Mouse (Mus musculus) intestine, postnatal 0 days (tissue): Measurements from ENCODE around the gene Praf2. TPM values are rescaled to one million over a fixed set of nuclear protein-coding genes. Genes with fewer than 3 reads are reported as not detected.

Experiments used
- ATAC-seq: fragments of 200-750 bp; cut with Nextera tagmentation; 2 replicates; pipeline ENCODE4 v1.8.0; 2017; ENCODE audit warnings: mild to moderate bottlenecking, moderate TSS enrichment, moderate library complexity
- H3K27ac ChIP-seq: fragments of 300-500 bp; sonication (generic); 2 replicates; pipeline ENCODE4 v1.5.1; 2014; ENCODE audit warnings: mild to moderate bottlenecking, low read depth, low read length, moderate library complexity
- H3K27me3 ChIP-seq: fragments of 300-500 bp; sonication (generic); replicated peaks from 2 replicates; pipeline ENCODE4 v1.6.1; 2014; ENCODE audit warnings: low read length, mixed read lengths; ENCODE audit not compliant: control insufficient read depth, insufficient read depth
- H3K36me3 ChIP-seq: fragments of 300-500 bp; sonication (generic); 2 replicates; pipeline ENCODE4 v1.6.1; 2014; ENCODE audit warnings: mild to moderate bottlenecking, moderate library complexity; ENCODE audit not compliant: control insufficient read depth, insufficient read depth
- H3K4me1 ChIP-seq: fragments of 300-500 bp; sonication (generic); replicated peaks from 2 replicates; pipeline ENCODE4 v1.6.1; 2014; ENCODE audit warnings: antibody characterized with exemption, low read length, mixed read lengths; ENCODE audit not compliant: control insufficient read depth, insufficient read depth
- H3K4me2 ChIP-seq: fragments of 300-500 bp; sonication (generic); replicated peaks from 2 replicates; pipeline ENCODE4 v1.6.1; 2014; ENCODE audit warnings: low read depth, mild to moderate bottlenecking, moderate library complexity
- H3K4me3 ChIP-seq: fragments of 300-500 bp; sonication (generic); 2 replicates; pipeline ENCODE4 v1.5.1; 2014; ENCODE audit warnings: low read depth, low read length
- H3K9ac ChIP-seq: fragments of 300-500 bp; sonication (generic); 2 replicates; pipeline ENCODE4 v1.6.1; 2014; ENCODE audit warnings: mild to moderate bottlenecking, low read depth, low read length
- H3K9me3 ChIP-seq: fragments of 300-500 bp; sonication (generic); 2 replicates; pipeline ENCODE4 v1.6.1; 2016; ENCODE audit warnings: mixed run types; ENCODE audit not compliant: control insufficient read depth
- CTCF ChIP-seq: sonication (generic); IDR thresholded peaks from 2 replicates; pipeline ENCODE4 v1.5.1; 2016; ENCODE audit warnings: low read depth, mild to moderate bottlenecking, control low read depth, antibody characterized with exemption, moderate library complexity
- WGBS: fragments of 180-500 bp; shearing (Covaris S2); extraction: QIAGEN DNeasy Blood & Tissue Kit; methylation state at CpG from one replicate; pipeline ENCODE4 v1.1.7; 2014; 5-methylcytosine and 5-hydroxymethylcytosine counted together
- polyA plus RNA-seq: library from polyadenylated mRNA; unstranded; fragments of >200 nt; fragmentation: Nextera tagmentation; extraction: Ambion mirVana; gene quantifications from 2 replicates; pipeline ENCODE4 v1.2.1, GENCODE M21; 2015

Praf2 gene
- polyA plus RNA-seq, 1 experiment from 2014 or later: 24.0 TPM

GRCm38 (mm10) chrX:7727176-7727575, 1.1 kb upstream of the Praf2 start:
- no peak for ATAC-seq
- Histone ChIP-seq H3K27ac (no peak overlapping the region), H3K4me3 (no peak overlapping the region), H3K4me2 (no peak overlapping the region), H3K9ac (no peak overlapping the region), H3K36me3 (no peaks in the 10 kb centered on the region; the same call in 1 of the 2 replicates), H3K9me3 (no peaks in the 10 kb centered on the region), H3K27me3 (no peaks in the 10 kb centered on the region), H3K4me1 (no peaks in the 10 kb centered on the region)
- TF ChIP-seq CTCF: no peak
- WGBS: 89% methylated on average over 13 of the region's 13 CpGs

GRCm38 (mm10) chrX:7728922-7729265, 655 bp downstream of the Praf2 start:
- no peaks in the 10 kb centered on the region for H3K27me3 ChIP-seq
- peak overlapping the region; percentile 68 for H3K4me2 ChIP-seq
- no peak overlapping the region for H3K9ac ChIP-seq
- no peaks in the 10 kb centered on the region for H3K9me3 ChIP-seq
- H3K4me3 ChIP-seq: peak overlapping the region; percentile 39
- 29% methylated on average over 4 of the region's 4 CpGs for WGBS
- no peak for TF ChIP-seq CTCF
- no peaks in the 10 kb centered on the region for H3K4me1 ChIP-seq
- no peaks in the 10 kb centered on the region; the same call in 1 of the 2 replicates for H3K36me3 ChIP-seq
- ATAC-seq: peak; percentile 49; the same call in 1 of the 2 replicates
- no peak overlapping the region for H3K27ac ChIP-seq

DNA sequence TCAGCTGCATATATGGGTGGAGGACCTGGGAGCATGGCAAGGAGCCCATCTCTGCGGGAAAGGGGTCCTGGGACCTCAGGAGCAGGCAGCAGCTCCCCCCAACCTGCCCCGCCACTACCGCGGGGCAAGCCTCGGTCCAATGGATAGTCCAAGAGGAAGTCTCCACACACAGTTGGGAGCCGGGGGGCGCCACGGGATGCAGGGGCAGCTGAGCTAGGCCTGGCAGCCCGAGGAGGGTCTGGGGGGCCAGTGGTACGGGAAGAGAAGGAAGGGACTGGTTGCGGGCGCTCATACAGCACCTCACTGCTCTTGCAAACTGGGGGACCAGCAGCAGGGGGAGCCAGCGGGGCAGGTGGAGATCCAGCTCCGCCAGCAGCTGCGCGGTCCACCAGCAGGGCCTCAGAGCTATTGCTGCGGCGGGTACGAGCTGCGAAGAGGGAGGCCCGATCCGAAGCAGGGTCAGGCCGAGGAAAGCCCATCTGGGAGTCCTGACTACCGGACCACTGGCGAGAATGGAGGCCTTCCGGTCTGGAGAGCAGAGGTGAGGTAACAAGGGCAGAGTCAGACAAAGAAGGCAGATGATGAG, 5.4 kb downstream of the Praf2 start:
- TF ChIP-seq CTCF: peak; percentile 76
- H3K9ac ChIP-seq: no peak overlapping the region
- H3K27ac ChIP-seq: no peak overlapping the region
- H3K4me1 ChIP-seq: no peaks in the 10 kb centered on the region
- H3K9me3 ChIP-seq: no peaks in the 10 kb centered on the region
- H3K4me3 ChIP-seq: no peak overlapping the region
- peaks cover 11% of the 10 kb centered on the region; the same call in 1 of the 2 replicates for H3K36me3 ChIP-seq
- 35% methylated on average over 21 of the region's 26 CpGs for WGBS
- H3K27me3 ChIP-seq: no peaks in the 10 kb centered on the region
- H3K4me2 ChIP-seq: no peak overlapping the region
- ATAC-seq: 0 out of 2 replicates have a peak, but pooled peaks have one; percentile 15

GRCm38 (mm10) chrX:7739336-7740081, 11.3 kb downstream of the Praf2 start:
- peaks cover 11% of the 10 kb centered on the region; the same call in 1 of the 2 replicates for H3K36me3 ChIP-seq
- no peak overlapping the region for H3K9ac ChIP-seq
- no peaks in the 10 kb centered on the region for H3K27me3 ChIP-seq
- H3K4me1 ChIP-seq: no peaks in the 10 kb centered on the region
- no peak overlapping the region; the same call in 1 of the 2 replicates for H3K4me3 ChIP-seq
- ATAC-seq: peak; percentile 82
- H3K9me3 ChIP-seq: no peaks in the 10 kb centered on the region
- no peak for TF ChIP-seq CTCF
- H3K4me2 ChIP-seq: peak overlapping the region; percentile 48
- H3K27ac ChIP-seq: peak overlapping the region; percentile 83
- WGBS: 47% methylated on average over 14 of the region's 14 CpGs

- peak overlapping the region; percentile 18 for H3K4me3 ChIP-seq
- TF ChIP-seq CTCF: no peak
- no peaks in the 10 kb centered on the region for H3K27me3 ChIP-seq
- peak overlapping the region; percentile 45 for H3K4me2 ChIP-seq
- peak overlapping the region; percentile 83 for H3K27ac ChIP-seq
- H3K36me3 ChIP-seq: peaks cover 11% of the 10 kb centered on the region; the same call in 1 of the 2 replicates
- WGBS: 40% methylated on average over 10 of the region's 10 CpGs
- peak; percentile 82 for ATAC-seq
- H3K9ac ChIP-seq: no peak overlapping the region
- H3K9me3 ChIP-seq: no peaks in the 10 kb centered on the region
- no peaks in the 10 kb centered on the region for H3K4me1 ChIP-seq
Observed at GRCm38 (mm10) chrX:7740082-7740819, 12.0 kb downstream of the Praf2 start.

DNA sequence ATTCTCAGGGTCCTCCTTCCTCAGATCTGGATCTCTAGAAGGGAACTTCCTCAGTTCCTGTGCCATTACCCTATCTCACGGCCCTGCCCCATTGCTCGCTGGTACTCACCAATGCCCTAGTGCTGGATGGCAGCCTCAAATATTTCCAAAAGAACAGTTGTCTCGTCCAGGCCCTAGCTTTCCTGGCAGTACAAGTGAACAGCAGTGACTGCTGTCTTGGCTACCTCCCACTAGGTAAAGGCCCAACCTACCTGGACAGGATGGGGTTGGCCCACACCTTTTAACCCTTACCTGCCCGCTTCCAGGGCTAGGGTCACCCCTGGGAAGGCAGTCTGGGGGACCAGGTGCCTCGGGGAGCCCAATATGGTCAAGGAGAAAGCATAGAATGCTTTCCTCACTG, 12.9 kb downstream of the Praf2 start:
- ATAC-seq: no peak

More for the DNA sequence above, 12.9 kb downstream of the Praf2 start:
- peak overlapping the region; percentile 74 for H3K27ac ChIP-seq
- H3K4me3 ChIP-seq: peak overlapping the region; percentile 18
- WGBS: 61% methylated on average over 5 of the region's 5 CpGs
- no peaks in the 10 kb centered on the region for H3K27me3 ChIP-seq
- H3K9ac ChIP-seq: no peak overlapping the region; the same call in 1 of the 2 replicates
- no peak for TF ChIP-seq CTCF
- H3K36me3 ChIP-seq: peaks cover 11% of the 10 kb centered on the region; the same call in 1 of the 2 replicates
- peak overlapping the region; percentile 45 for H3K4me2 ChIP-seq
- H3K9me3 ChIP-seq: no peaks in the 10 kb centered on the region
- no peaks in the 10 kb centered on the region for H3K4me1 ChIP-seq
